Mouse (Mus musculus): ENCODE measurements around the gene App. TPM values are rescaled to one million over a fixed set of nuclear protein-coding genes. Genes with fewer than 3 reads are reported as not detected.
A peak's percentile ranks its signal among the peaks of the same experiment; 100 is the strongest.

Gene App
- polyA plus RNA-seq, 1 experiment from 2014 or later = 455 TPM

GRCm38 (mm10) chr16:85118916-85119315, 54.6 kb downstream of the App start:
- H3K27me3 ChIP-seq (ENCODE audit: control insufficient read depth, insufficient read depth, low read length) = no peaks in the 10 kb centered on the region
- H3K4me1 ChIP-seq (ENCODE audit: control insufficient read depth, insufficient read depth, low read length) = no peaks in the 10 kb centered on the region
- H3K4me2 ChIP-seq (ENCODE audit: low read depth, low read length) = no peak overlapping the region
- H3K27ac ChIP-seq (ENCODE audit: low read depth, low read length) = no peak overlapping the region
- no peak overlapping the region for H3K9ac ChIP-seq (replicated peaks; ENCODE audit: low read depth, low read length)
- no peak for ATAC-seq (ENCODE audit: low read depth)
- WGBS = 97% methylated on average over 6 of the region's 6 CpGs
- H3K4me3 ChIP-seq (ENCODE audit: low read depth, low read length) = no peak overlapping the region
- no peaks in the 10 kb centered on the region for H3K9me3 ChIP-seq (ENCODE audit: control insufficient read depth, low read length)
- peaks cover 9% of the 10 kb centered on the region; the same call in 1 of the 2 replicates for H3K36me3 ChIP-seq (ENCODE audit: control insufficient read depth, insufficient read depth, low read length)

- Histone ChIP-seq H3K4me1 (ENCODE audit: control insufficient read depth, insufficient read depth, low read length) (no peaks in the 10 kb centered on the region), H3K27me3 (ENCODE audit: control insufficient read depth, insufficient read depth, low read length) (no peaks in the 10 kb centered on the region), H3K27ac (ENCODE audit: low read depth, low read length) (no peak overlapping the region), H3K4me2 (ENCODE audit: low read depth, low read length) (no peak overlapping the region), H3K9me3 (ENCODE audit: control insufficient read depth, low read length) (no peaks in the 10 kb centered on the region), H3K4me3 (ENCODE audit: low read depth, low read length) (no peak overlapping the region), H3K9ac (replicated peaks; ENCODE audit: low read depth, low read length) (no peak overlapping the region), H3K36me3 (ENCODE audit: control insufficient read depth, insufficient read depth, low read length) (peaks cover 9% of the 10 kb centered on the region; the same call in 1 of the 2 replicates)
- ATAC-seq (ENCODE audit: low read depth) = no peak
- 56% methylated on average over 1 of the region's 1 CpGs for WGBS
These were observed 56.0 kb downstream of the App start for GRCm38 (mm10) chr16:85117541-85117940.

- ATAC-seq (ENCODE audit: low read depth) = no peak
- WGBS = 81% methylated on average over 5 of the region's 5 CpGs
- no peak overlapping the region for H3K4me2 ChIP-seq (ENCODE audit: low read depth, low read length)
- no peak overlapping the region for H3K9ac ChIP-seq (replicated peaks; ENCODE audit: low read depth, low read length)
- no peak overlapping the region for H3K27ac ChIP-seq (ENCODE audit: low read depth, low read length)
- no peak overlapping the region for H3K4me3 ChIP-seq (ENCODE audit: low read depth, low read length)
- H3K36me3 ChIP-seq (ENCODE audit: control insufficient read depth, insufficient read depth, low read length) = peaks cover 9% of the 10 kb centered on the region; the same call in 1 of the 2 replicates
- no peaks in the 10 kb centered on the region for H3K27me3 ChIP-seq (ENCODE audit: control insufficient read depth, insufficient read depth, low read length)
- peaks cover 3% of the 10 kb centered on the region for H3K4me1 ChIP-seq (ENCODE audit: control insufficient read depth, insufficient read depth, low read length)
- H3K9me3 ChIP-seq (ENCODE audit: control insufficient read depth, low read length) = no peaks in the 10 kb centered on the region
These were observed 57.7 kb downstream of the App start for GRCm38 (mm10) chr16:85115837-85116236.

GRCm38 (mm10) chr16:85114742-85115141, 58.8 kb downstream of the App start:
- H3K9ac ChIP-seq (replicated peaks; ENCODE audit: low read depth, low read length) = no peak overlapping the region
- H3K4me2 ChIP-seq (ENCODE audit: low read depth, low read length) = no peak overlapping the region
- H3K4me1 ChIP-seq (ENCODE audit: control insufficient read depth, insufficient read depth, low read length) = peaks cover 11% of the 10 kb centered on the region
- no peak overlapping the region for H3K27ac ChIP-seq (ENCODE audit: low read depth, low read length)
- no peak overlapping the region for H3K4me3 ChIP-seq (ENCODE audit: low read depth, low read length)
- 100% methylated on average over 1 of the region's 1 CpGs for WGBS
- no peaks in the 10 kb centered on the region for H3K9me3 ChIP-seq (ENCODE audit: control insufficient read depth, low read length)
- no peaks in the 10 kb centered on the region for H3K27me3 ChIP-seq (ENCODE audit: control insufficient read depth, insufficient read depth, low read length)
- no peak for ATAC-seq (ENCODE audit: low read depth)
- H3K36me3 ChIP-seq (ENCODE audit: control insufficient read depth, insufficient read depth, low read length) = peaks cover 7% of the 10 kb centered on the region; the same call in 1 of the 2 replicates

- no peaks in the 10 kb centered on the region for H3K27me3 ChIP-seq (ENCODE audit: control insufficient read depth, insufficient read depth, low read length)
These were observed 59.6 kb downstream of the App start for GRCm38 (mm10) chr16:85113941-85114340.

GRCm38 (mm10) chr16:85112254-85112653, 61.3 kb downstream of the App start:
- Histone ChIP-seq H3K27me3 (ENCODE audit: control insufficient read depth, insufficient read depth, low read length) (no peaks in the 10 kb centered on the region), H3K27ac (ENCODE audit: low read depth, low read length) (no peak overlapping the region), H3K4me3 (ENCODE audit: low read depth, low read length) (no peak overlapping the region), H3K36me3 (ENCODE audit: control insufficient read depth, insufficient read depth, low read length) (no peaks in the 10 kb centered on the region), H3K9me3 (ENCODE audit: control insufficient read depth, low read length) (no peaks in the 10 kb centered on the region), H3K4me2 (ENCODE audit: low read depth, low read length) (no peak overlapping the region), H3K4me1 (ENCODE audit: control insufficient read depth, insufficient read depth, low read length) (peaks cover 15% of the 10 kb centered on the region), H3K9ac (replicated peaks; ENCODE audit: low read depth, low read length) (no peak overlapping the region)
- 72% methylated on average over 2 of the region's 2 CpGs for WGBS
- no peak for ATAC-seq (ENCODE audit: low read depth)

More at GRCm38 (mm10) chr16:85113941-85114340, 59.6 kb downstream of the App start:
- Histone ChIP-seq H3K4me1 (ENCODE audit: control insufficient read depth, insufficient read depth, low read length) (peaks cover 11% of the 10 kb centered on the region), H3K9me3 (ENCODE audit: control insufficient read depth, low read length) (no peaks in the 10 kb centered on the region), H3K9ac (replicated peaks; ENCODE audit: low read depth, low read length) (no peak overlapping the region), H3K27ac (ENCODE audit: low read depth, low read length) (no peak overlapping the region), H3K4me2 (ENCODE audit: low read depth, low read length) (no peak overlapping the region), H3K4me3 (ENCODE audit: low read depth, low read length) (no peak overlapping the region), H3K36me3 (ENCODE audit: control insufficient read depth, insufficient read depth, low read length) (peaks cover under 1% of the 10 kb centered on the region; the same call in 1 of the 2 replicates)
- 91% methylated on average over 2 of the region's 2 CpGs for WGBS
- no peak for ATAC-seq (ENCODE audit: low read depth)

- Histone ChIP-seq H3K9ac (replicated peaks; ENCODE audit: low read depth, low read length) (no peak overlapping the region), H3K27ac (ENCODE audit: low read depth, low read length) (peak overlapping the region; percentile 72), H3K36me3 (ENCODE audit: control insufficient read depth, insufficient read depth, low read length) (no peaks in the 10 kb centered on the region), H3K9me3 (ENCODE audit: control insufficient read depth, low read length) (no peaks in the 10 kb centered on the region), H3K4me2 (ENCODE audit: low read depth, low read length) (peak overlapping the region; percentile 23; the same call in 1 of the 2 replicates), H3K4me1 (ENCODE audit: control insufficient read depth, insufficient read depth, low read length) (peaks cover 31% of the 10 kb centered on the region), H3K4me3 (ENCODE audit: low read depth, low read length) (no peak overlapping the region), H3K27me3 (ENCODE audit: control insufficient read depth, insufficient read depth, low read length) (no peaks in the 10 kb centered on the region)
- ATAC-seq (ENCODE audit: low read depth) = peak; percentile 32; the same call in 1 of the 2 replicates
- 40% methylated on average over 13 of the region's 13 CpGs for WGBS
These were observed 63.1 kb downstream of the App start for GRCm38 (mm10) chr16:85110428-85110827.

- Histone ChIP-seq H3K9ac (replicated peaks; ENCODE audit: low read depth, low read length) (no peak overlapping the region), H3K36me3 (ENCODE audit: control insufficient read depth, insufficient read depth, low read length) (no peaks in the 10 kb centered on the region), H3K4me1 (ENCODE audit: control insufficient read depth, insufficient read depth, low read length) (peaks cover 33% of the 10 kb centered on the region), H3K27me3 (ENCODE audit: control insufficient read depth, insufficient read depth, low read length) (no peaks in the 10 kb centered on the region), H3K9me3 (ENCODE audit: control insufficient read depth, low read length) (no peaks in the 10 kb centered on the region), H3K4me3 (ENCODE audit: low read depth, low read length) (no peak overlapping the region), H3K4me2 (ENCODE audit: low read depth, low read length) (no peak overlapping the region), H3K27ac (ENCODE audit: low read depth, low read length) (no peak overlapping the region)
- 78% methylated on average over 7 of the region's 7 CpGs for WGBS
- no peak for ATAC-seq (ENCODE audit: low read depth)
These were observed 65.1 kb downstream of the App start for GRCm38 (mm10) chr16:85108486-85108885.

- Histone ChIP-seq H3K27ac (ENCODE audit: low read depth, low read length) (peak overlapping the region; percentile 50), H3K4me1 (ENCODE audit: control insufficient read depth, insufficient read depth, low read length) (peaks cover 33% of the 10 kb centered on the region), H3K4me3 (ENCODE audit: low read depth, low read length) (no peak overlapping the region), H3K9me3 (ENCODE audit: control insufficient read depth, low read length) (no peaks in the 10 kb centered on the region), H3K27me3 (ENCODE audit: control insufficient read depth, insufficient read depth, low read length) (no peaks in the 10 kb centered on the region), H3K4me2 (ENCODE audit: low read depth, low read length) (no peak overlapping the region), H3K9ac (replicated peaks; ENCODE audit: low read depth, low read length) (no peak overlapping the region), H3K36me3 (ENCODE audit: control insufficient read depth, insufficient read depth, low read length) (0 out of 2 replicates have a peak, but pooled peaks cover 3% of the 10 kb centered on the region)
- 27% methylated on average over 9 of the region's 9 CpGs for WGBS
- peak; percentile 69 for ATAC-seq (ENCODE audit: low read depth)
These were observed 66.8 kb downstream of the App start for GRCm38 (mm10) chr16:85106644-85107323.
